Mouse (Mus musculus): Measurements from ENCODE around the gene Slc38a1. TPM values are rescaled to one million over a fixed set of nuclear protein-coding genes. Genes with fewer than 3 reads are reported as not detected.

Slc38a1 gene
- polyA plus RNA-seq, 1 experiment from 2014 or later = 158 TPM

- no peak overlapping the region for H3K27ac ChIP-seq (ENCODE audit: low read length)
- H3K9ac ChIP-seq (replicated peaks; ENCODE audit: low read depth, low read length) = no peak overlapping the region
- no peaks in the 10 kb centered on the region for H3K36me3 ChIP-seq (ENCODE audit: control insufficient read depth, insufficient read depth)
- H3K9me3 ChIP-seq (ENCODE audit: control insufficient read depth, low read length) = no peaks in the 10 kb centered on the region
- ATAC-seq = peak; percentile 52
- H3K27me3 ChIP-seq (replicated peaks; ENCODE audit: control insufficient read depth, insufficient read depth, low read length) = no peaks in the 10 kb centered on the region
- H3K4me1 ChIP-seq (replicated peaks; ENCODE audit: control insufficient read depth, insufficient read depth, low read length) = peaks cover 11% of the 10 kb centered on the region
- H3K4me2 ChIP-seq (ENCODE audit: low read length) = peak overlapping the region; percentile 30
- 17% methylated on average over 10 of the region's 10 CpGs for WGBS
- H3K4me3 ChIP-seq (replicated peaks; ENCODE audit: low read length) = no peak overlapping the region
These were observed 9.8 kb upstream of the Slc38a1 start for GRCm38 (mm10) chr15:96652531-96652930.

- Histone ChIP-seq H3K36me3 (ENCODE audit: control insufficient read depth, insufficient read depth) (no peaks in the 10 kb centered on the region), H3K4me3 (replicated peaks; ENCODE audit: low read length) (no peak overlapping the region), H3K27ac (ENCODE audit: low read length) (no peak overlapping the region), H3K9me3 (ENCODE audit: control insufficient read depth, low read length) (no peaks in the 10 kb centered on the region), H3K27me3 (replicated peaks; ENCODE audit: control insufficient read depth, insufficient read depth, low read length) (no peaks in the 10 kb centered on the region), H3K9ac (replicated peaks; ENCODE audit: low read depth, low read length) (no peak overlapping the region), H3K4me1 (replicated peaks; ENCODE audit: control insufficient read depth, insufficient read depth, low read length) (peaks cover 11% of the 10 kb centered on the region), H3K4me2 (ENCODE audit: low read length) (no peak overlapping the region)
- ATAC-seq = no peak
- WGBS = 37% methylated on average over 13 of the region's 15 CpGs
These were observed 4.7 kb upstream of the Slc38a1 start for GRCm38 (mm10) chr15:96647376-96647775.

- Histone ChIP-seq H3K4me1 (replicated peaks; ENCODE audit: control insufficient read depth, insufficient read depth, low read length) (peaks cover 34% of the 10 kb centered on the region), H3K9me3 (ENCODE audit: control insufficient read depth, low read length) (no peaks in the 10 kb centered on the region), H3K27ac (ENCODE audit: low read length) (peak overlapping the region; percentile 100), H3K4me3 (replicated peaks; ENCODE audit: low read length) (peak overlapping the region; percentile 82), H3K36me3 (ENCODE audit: control insufficient read depth, insufficient read depth) (no peaks in the 10 kb centered on the region), H3K9ac (replicated peaks; ENCODE audit: low read depth, low read length) (peak overlapping the region; percentile 100), H3K27me3 (replicated peaks; ENCODE audit: control insufficient read depth, insufficient read depth, low read length) (no peaks in the 10 kb centered on the region), H3K4me2 (ENCODE audit: low read length) (peak overlapping the region; percentile 78)
- ATAC-seq = peak; percentile 8
- WGBS = under 1% methylated on average over 31 of the region's 31 CpGs
These were observed 785 bp downstream of the Slc38a1 start for GRCm38 (mm10) chr15:96641821-96642435.

- Histone ChIP-seq H3K27ac (ENCODE audit: low read length) (peak overlapping the region; percentile 100), H3K4me1 (replicated peaks; ENCODE audit: control insufficient read depth, insufficient read depth, low read length) (peaks cover 34% of the 10 kb centered on the region), H3K27me3 (replicated peaks; ENCODE audit: control insufficient read depth, insufficient read depth, low read length) (no peaks in the 10 kb centered on the region), H3K9ac (replicated peaks; ENCODE audit: low read depth, low read length) (peak overlapping the region; percentile 100), H3K36me3 (ENCODE audit: control insufficient read depth, insufficient read depth) (peaks cover under 1% of the 10 kb centered on the region; the same call in 1 of the 2 replicates), H3K9me3 (ENCODE audit: control insufficient read depth, low read length) (no peaks in the 10 kb centered on the region), H3K4me3 (replicated peaks; ENCODE audit: low read length) (peak overlapping the region; percentile 82), H3K4me2 (ENCODE audit: low read length) (peak overlapping the region; percentile 70)
- ATAC-seq = peak; percentile 45
- WGBS = under 1% methylated on average over 63 of the region's 63 CpGs
These were observed 1.4 kb downstream of the Slc38a1 start for GRCm38 (mm10) chr15:96641111-96641820.

- H3K9me3 ChIP-seq (ENCODE audit: control insufficient read depth, low read length) = no peaks in the 10 kb centered on the region
- 2% methylated on average over 16 of the region's 16 CpGs for WGBS
- no peak for ATAC-seq
- no peaks in the 10 kb centered on the region for H3K27me3 ChIP-seq (replicated peaks; ENCODE audit: control insufficient read depth, insufficient read depth, low read length)
- peaks cover 6% of the 10 kb centered on the region for H3K36me3 ChIP-seq (ENCODE audit: control insufficient read depth, insufficient read depth)
- H3K4me3 ChIP-seq (replicated peaks; ENCODE audit: low read length) = peak overlapping the region; percentile 82
- peak overlapping the region; percentile 100 for H3K27ac ChIP-seq (ENCODE audit: low read length)
- H3K9ac ChIP-seq (replicated peaks; ENCODE audit: low read depth, low read length) = peak overlapping the region; percentile 100
- H3K4me2 ChIP-seq (ENCODE audit: low read length) = peak overlapping the region; percentile 70
- peaks cover 34% of the 10 kb centered on the region for H3K4me1 ChIP-seq (replicated peaks; ENCODE audit: control insufficient read depth, insufficient read depth, low read length)
These were observed 2.3 kb downstream of the Slc38a1 start for GRCm38 (mm10) chr15:96640291-96640985.

GRCm38 (mm10) chr15:96639630-96640029, 3.1 kb downstream of the Slc38a1 start:
- ATAC-seq = no peak
- peak overlapping the region; percentile 100; the same call in 1 of the 2 replicates for H3K9ac ChIP-seq (replicated peaks; ENCODE audit: low read depth, low read length)
- 39% methylated on average over 8 of the region's 8 CpGs for WGBS
- H3K9me3 ChIP-seq (ENCODE audit: control insufficient read depth, low read length) = no peaks in the 10 kb centered on the region
- peaks cover 34% of the 10 kb centered on the region for H3K4me1 ChIP-seq (replicated peaks; ENCODE audit: control insufficient read depth, insufficient read depth, low read length)
- H3K4me3 ChIP-seq (replicated peaks; ENCODE audit: low read length) = peak overlapping the region; percentile 82
- no peaks in the 10 kb centered on the region for H3K27me3 ChIP-seq (replicated peaks; ENCODE audit: control insufficient read depth, insufficient read depth, low read length)
- H3K4me2 ChIP-seq (ENCODE audit: low read length) = peak overlapping the region; percentile 70
- H3K36me3 ChIP-seq (ENCODE audit: control insufficient read depth, insufficient read depth) = peaks cover 8% of the 10 kb centered on the region
- H3K27ac ChIP-seq (ENCODE audit: low read length) = no peak overlapping the region; the same call in 1 of the 2 replicates

- ATAC-seq = no peak
- Histone ChIP-seq H3K36me3 (ENCODE audit: control insufficient read depth, insufficient read depth) (peaks cover 8% of the 10 kb centered on the region), H3K27ac (ENCODE audit: low read length) (no peak overlapping the region), H3K9me3 (ENCODE audit: control insufficient read depth, low read length) (no peaks in the 10 kb centered on the region), H3K4me2 (ENCODE audit: low read length) (peak overlapping the region; percentile 70), H3K4me1 (replicated peaks; ENCODE audit: control insufficient read depth, insufficient read depth, low read length) (peaks cover 31% of the 10 kb centered on the region), H3K9ac (replicated peaks; ENCODE audit: low read depth, low read length) (no peak overlapping the region), H3K4me3 (replicated peaks; ENCODE audit: low read length) (no peak overlapping the region), H3K27me3 (replicated peaks; ENCODE audit: control insufficient read depth, insufficient read depth, low read length) (no peaks in the 10 kb centered on the region)
- 75% methylated on average over 2 of the region's 2 CpGs for WGBS
These were observed 4.1 kb downstream of the Slc38a1 start for GRCm38 (mm10) chr15:96638656-96639055.

- peaks cover 29% of the 10 kb centered on the region for H3K4me1 ChIP-seq (replicated peaks; ENCODE audit: control insufficient read depth, insufficient read depth, low read length)
- H3K36me3 ChIP-seq (ENCODE audit: control insufficient read depth, insufficient read depth) = peaks cover 8% of the 10 kb centered on the region
- no peaks in the 10 kb centered on the region for H3K9me3 ChIP-seq (ENCODE audit: control insufficient read depth, low read length)
- no peak overlapping the region for H3K27ac ChIP-seq (ENCODE audit: low read length)
- ATAC-seq = no peak
- WGBS = 65% methylated on average over 10 of the region's 10 CpGs
- no peaks in the 10 kb centered on the region for H3K27me3 ChIP-seq (replicated peaks; ENCODE audit: control insufficient read depth, insufficient read depth, low read length)
- peak overlapping the region; percentile 26; the same call in 1 of the 2 replicates for H3K4me2 ChIP-seq (ENCODE audit: low read length)
- H3K4me3 ChIP-seq (replicated peaks; ENCODE audit: low read length) = no peak overlapping the region
- H3K9ac ChIP-seq (replicated peaks; ENCODE audit: low read depth, low read length) = no peak overlapping the region
These were observed 4.5 kb downstream of the Slc38a1 start for GRCm38 (mm10) chr15:96638173-96638572.

All from forebrain, embryonic 16.5 days (tissue).